Mouse (Mus musculus) E14TG2a.4 (cell line): ENCODE data around the gene Rpl10a.

Source experiments
- CTCF ChIP-seq: conservative IDR thresholded peaks from 2 replicates; pipeline ENCODE4 v1.5.1; 2014; ENCODE audit warnings: low read length
- NANOG ChIP-seq: IDR thresholded peaks from 2 replicates; pipeline ENCODE4 v1.6.1; 2014; ENCODE audit warnings: borderline replicate concordance, low read length, mixed read lengths

DNA sequence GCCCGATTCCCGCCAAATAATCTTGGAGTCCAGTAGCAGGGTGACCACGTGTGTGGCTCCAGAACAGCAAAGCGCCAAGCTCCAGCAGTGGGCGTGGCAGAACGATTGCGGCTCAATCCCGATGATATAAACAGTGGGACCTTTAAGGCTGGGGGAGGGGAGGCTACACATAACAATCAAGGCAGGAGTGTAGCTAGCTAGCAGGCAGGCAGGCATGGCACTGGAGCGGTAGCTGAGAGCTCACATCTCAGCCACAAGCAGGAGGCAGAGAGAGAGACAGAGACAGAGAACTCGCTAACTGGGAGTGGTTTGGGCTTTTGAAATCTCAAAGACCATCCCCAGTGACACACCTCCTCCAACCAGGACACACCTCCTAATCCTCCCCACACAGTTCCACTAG, 23.1 kb upstream of the Rpl10a start:
- no peak for TF ChIP-seq CTCF
- TF ChIP-seq NANOG = no peak
